Mouse (Mus musculus): Measurements from ENCODE around the gene Sptbn2.

Sptbn2 gene

GRCm38 (mm10) chr19:4782891-4783290, 71.9 kb downstream of the Sptbn2 start:
- no peak for DNase-seq (ENCODE audit: low spot score)

GRCm38 (mm10) chr19:4785206-4785605, 74.2 kb downstream of the Sptbn2 start:
- DNase-seq (ENCODE audit: low spot score): no peak

DNA sequence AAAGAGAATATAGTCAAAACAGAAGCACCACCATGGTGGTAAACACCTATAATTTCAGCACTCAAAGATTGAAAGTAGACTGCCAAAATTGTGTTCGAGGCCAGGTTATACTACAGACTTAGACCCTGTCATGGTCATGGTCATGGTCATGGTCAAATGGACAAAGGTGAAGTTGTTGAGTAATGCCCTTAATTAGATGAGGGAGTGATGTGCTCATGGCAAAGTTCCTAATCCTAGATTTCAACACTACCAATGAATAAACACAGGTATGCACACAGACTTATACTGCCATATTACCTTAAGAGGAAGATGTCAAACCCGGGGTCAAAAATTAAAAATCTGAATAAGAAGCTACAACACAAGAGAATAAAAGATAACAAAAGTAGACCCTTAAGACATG, 75.3 kb downstream of the Sptbn2 start:
- no peak for DNase-seq (ENCODE audit: low spot score)

- DNase-seq (ENCODE audit: low spot score): no peak
Measured at GRCm38 (mm10) chr19:4793281-4793830, 82.4 kb downstream of the Sptbn2 start.

DNA sequence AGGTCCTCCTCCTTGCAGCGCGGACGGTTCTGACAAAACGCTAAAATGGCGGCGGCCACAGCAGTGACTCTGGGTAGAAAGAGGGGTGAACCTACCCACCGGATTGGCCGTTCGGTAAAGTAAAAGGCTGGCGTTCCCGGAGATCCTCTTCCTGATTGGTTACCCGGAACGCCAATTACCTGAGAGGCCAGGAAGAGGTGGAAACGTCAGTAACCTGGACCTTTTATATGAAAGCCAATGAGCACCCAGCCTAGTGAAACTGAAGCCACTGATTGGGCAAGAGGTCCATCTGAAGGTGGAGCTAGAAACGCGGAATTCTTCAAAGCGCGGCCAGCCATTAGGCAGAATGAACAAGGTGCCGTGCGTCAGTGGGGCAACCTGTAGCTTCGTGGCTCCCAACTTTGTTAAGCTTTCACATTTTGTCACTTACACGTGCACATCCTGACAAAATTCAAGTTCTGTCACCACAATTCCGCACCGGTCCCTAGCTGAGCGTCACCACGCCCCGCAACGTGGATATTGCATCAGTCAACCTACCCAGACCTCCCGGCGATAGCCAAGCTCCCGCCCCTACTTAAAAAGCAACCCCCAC, 83.0 kb downstream of the Sptbn2 start, which contains the start of gene Rbm4:
Gene Rbm4 (minus strand): TSS at position 71 of the 592 bp plus-strand sequence.
- DNase-seq (ENCODE audit: low spot score): peak; percentile 95

- DNase-seq (ENCODE audit: low spot score): no peak
Measured at GRCm38 (mm10) chr19:4795929-4796328, 85.0 kb downstream of the Sptbn2 start.

GRCm38 (mm10) chr19:4797846-4798245, 86.9 kb downstream of the Sptbn2 start:
- DNase-seq (ENCODE audit: low spot score): no peak

DNA sequence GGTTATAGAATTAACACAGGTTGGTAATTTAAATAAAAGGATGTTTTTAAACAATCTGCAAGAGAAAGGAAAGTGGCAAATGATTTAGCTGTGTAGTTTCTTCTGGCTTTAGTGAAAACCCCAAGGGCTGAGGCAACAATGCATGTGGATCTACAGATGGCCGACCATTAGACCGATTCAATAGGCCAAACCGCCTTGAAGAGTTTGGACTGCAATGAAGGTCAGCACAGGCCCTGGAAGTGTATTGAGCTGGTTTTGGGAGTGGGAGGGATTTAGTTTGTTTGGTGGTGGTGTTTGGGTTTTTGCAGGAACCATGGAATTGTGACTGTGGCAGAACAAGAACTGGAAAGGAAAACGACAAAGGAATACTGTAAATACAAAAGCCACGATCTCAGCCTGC, 88.1 kb downstream of the Sptbn2 start:
- no peak for DNase-seq (ENCODE audit: low spot score)

Data from urinary bladder, postnatal 25 days (tissue).